ENCODE assay signal across 8 mouse cellular contexts in genomic region chr4:78211529-78212494, GRCm38 (mm10). TPM values are rescaled to one million over a fixed set of nuclear protein-coding genes. Genes with fewer than 3 reads are reported as not detected.
DNase-seq lines count a peak whose midpoint lies in the region; ATAC-seq lines count a peak whose summit lies in the region.
"Had no signal": no experiment of that assay in that cellular context is flagged by ENCODE, and none has a peak within 500 bp of the region (broad histone marks: within the 10 kb centered on the region; RNA-seq: fewer than 3 reads in every experiment).

TSS of gene Ptprd (minus strand) at chr4:78211961.

- DNase-seq in ES-CJ7 (ENCODE audit: low read depth, low spot score): peak; percentile 34
- DNase-seq in adrenal gland, adult (ENCODE audit: inconsistent age in 2 of 2, low spot score in 1 of 2): peak; percentile 12 to 52
- DNase-seq in embryo, embryonic 11.5 days (ENCODE audit: low read depth, low spot score): peak; percentile 26
- peak in 1 of 2 experiments; percentile 4 for DNase-seq in heart, postnatal 10 days
- DNase-seq in left cerebral cortex, adult 11 months (ENCODE audit: low spot score): peak; percentile 40
- DNase-seq in urinary bladder, postnatal 25 days (ENCODE audit: low spot score): peak; percentile 5

- H3K27ac ChIP-seq in midbrain, embryonic 13.5 days: peak within 1 kb of the TSS; percentile 73

- 1% methylated on average over 68 of the region's 86 CpGs for WGBS in midbrain, embryonic 13.5 days

- ATAC-seq in midbrain, embryonic 13.5 days: peak; percentile 96

- H3K9me3 ChIP-seq in midbrain, embryonic 13.5 days: no peaks in the 10 kb centered on the region

- 0 out of 2 replicates have a peak, but pooled peaks cover 4% of the 10 kb centered on the region for H3K27me3 ChIP-seq in midbrain, embryonic 13.5 days

- H3K9ac ChIP-seq in midbrain, embryonic 13.5 days (replicated peaks): peak within 1 kb of the TSS; percentile 73

- H3K4me3 ChIP-seq in midbrain, embryonic 13.5 days (replicated peaks): peak within 1 kb of the TSS; percentile 65

- H3K4me1 ChIP-seq in midbrain, embryonic 13.5 days (replicated peaks): peaks cover 15% of the 10 kb centered on the region

- no peaks in the 10 kb centered on the region for H3K36me3 ChIP-seq in midbrain, embryonic 13.5 days

- intact Hi-C loops in heart, postnatal 10 days (cut with DNase I): loop anchor here (10.0 kb wide), 1 partner anchor 557 kb away; no protein-coding TSS in a partner anchor

- peak within 1 kb of the TSS; percentile 80 for H3K4me2 ChIP-seq in midbrain, embryonic 13.5 days (replicated peaks)

RNA-seq across cellular contexts. Expression of gene Ptprd, which starts in this region (rescaled TPM):
- 10 to 100 TPM; 20.3 to 21.1 TPM for total RNA-seq in heart, postnatal 10 days (2021)
- polyA plus RNA-seq in midbrain, embryonic 13.5 days (2015; fragmentation: Nextera tagmentation; extraction: Ambion mirVana): 51.4 and 52.5 TPM in 2 replicates
- total RNA-seq: common myeloid progenitor, adult 5-6 weeks had no signal
